Mouse (Mus musculus): ENCODE measurements around the gene Tmem259. TPM values are rescaled to one million over a fixed set of nuclear protein-coding genes. Genes with fewer than 3 reads are reported as not detected.

Tmem259 gene
- total and polyA plus RNA-seq, 3 experiments = 62.0 to 150 TPM; not detected in 1

GRCm38 (mm10) chr10:79986232-79986878, 2.2 kb upstream of the Tmem259 start:
- Histone ChIP-seq H3K9me3 (replicated peaks; ENCODE audit: insufficient read depth, low read length) (no peaks in the 10 kb centered on the region), H3K4me1 (ENCODE audit: control insufficient read depth in 1 of 2, insufficient read depth in 2 of 2, low read length in 2 of 2) (peaks cover 0 to 16% of the 10 kb centered on the region in 2 experiments; a peak in 2 of 4 replicates), H3K9ac (ENCODE audit: control insufficient read depth, low read depth, low read length, poor library complexity, severe bottlenecking) (peak overlapping the region; percentile 79), H3K79me2 (ENCODE audit: control insufficient read depth, insufficient read depth, low read length, poor library complexity) (peaks cover 21% of the 10 kb centered on the region), H3K27ac (ENCODE audit: control insufficient read depth, low read depth, low read length) (peak overlapping the region; percentile 88), H3K4me3 (ENCODE audit: control insufficient read depth in 1 of 2, insufficient read depth in 1 of 2, low read depth in 2 of 2, low read length in 2 of 2) (peak overlapping the region; percentile 55 to 62), H3K27me3 (ENCODE audit: control insufficient read depth in 1 of 2, insufficient read depth in 2 of 2, low read length in 2 of 2) (no peaks in the 10 kb centered on the region), H3K36me3 (ENCODE audit: control insufficient read depth in 1 of 2, insufficient read depth in 2 of 2, low read length in 2 of 2) (peaks cover 0 to 5% of the 10 kb centered on the region in 2 experiments; a peak in 2 of 4 replicates)
- TF ChIP-seq CHD1 (IDR thresholded peaks at IDR 0.05; ENCODE audit: low read depth, low read length) (peak; percentile 42), MAZ (IDR thresholded peaks at IDR 0.05; ENCODE audit: low read depth, low read length) (no peak), MXI1 (IDR thresholded peaks at IDR 0.05; ENCODE audit: low read depth, low read length) (peak; percentile 41; the same call in 1 of the 2 replicates)
- peak; percentile 63 for DNase-seq (ENCODE audit: low read depth, low spot score)

GRCm38 (mm10) chr10:79985334-79986231, 1.5 kb upstream of the Tmem259 start:
- H3K27ac ChIP-seq (ENCODE audit: control insufficient read depth, low read depth, low read length) = peak overlapping the region; percentile 88
- peaks cover 0 to 5% of the 10 kb centered on the region in 2 experiments; a peak in 2 of 4 replicates for H3K36me3 ChIP-seq (ENCODE audit: control insufficient read depth in 1 of 2, insufficient read depth in 2 of 2, low read length in 2 of 2)
- H3K4me1 ChIP-seq (ENCODE audit: control insufficient read depth in 1 of 2, insufficient read depth in 2 of 2, low read length in 2 of 2) = peaks cover 0 to 16% of the 10 kb centered on the region in 2 experiments; a peak in 2 of 4 replicates
- H3K9ac ChIP-seq (ENCODE audit: control insufficient read depth, low read depth, low read length, poor library complexity, severe bottlenecking) = peak overlapping the region; percentile 79
- peaks cover 25% of the 10 kb centered on the region for H3K79me2 ChIP-seq (ENCODE audit: control insufficient read depth, insufficient read depth, low read length, poor library complexity)
- H3K9me3 ChIP-seq (replicated peaks; ENCODE audit: insufficient read depth, low read length) = no peaks in the 10 kb centered on the region
- no peaks in the 10 kb centered on the region for H3K27me3 ChIP-seq (ENCODE audit: control insufficient read depth in 1 of 2, insufficient read depth in 2 of 2, low read length in 2 of 2)
- peak overlapping the region; percentile 62 to 78 for H3K4me3 ChIP-seq (ENCODE audit: control insufficient read depth in 1 of 2, insufficient read depth in 1 of 2, low read depth in 2 of 2, low read length in 2 of 2)
- peak; percentile 92 for DNase-seq (ENCODE audit: low read depth, low spot score)
- no peak; the same call in 1 of the 2 replicates for TF ChIP-seq ZMIZ1 (IDR thresholded peaks at IDR 0.05; ENCODE audit: low read depth, low read length)
- peak; percentile 44 for TF ChIP-seq NELFE (IDR thresholded peaks at IDR 0.05; ENCODE audit: low read depth, low read length)
- no peak for TF ChIP-seq POLR2AphosphoS2 (IDR thresholded peaks at IDR 0.05; ENCODE audit: low read length)
- TF ChIP-seq GATA1 (IDR thresholded peaks at IDR 0.05; ENCODE audit: low read depth, low read length) = no peak; the same call in 1 of the 2 replicates
- TF ChIP-seq ZC3H11A (IDR thresholded peaks at IDR 0.05; ENCODE audit: low read depth, low read length) = no peak
- no peak for TF ChIP-seq SMC3 (IDR thresholded peaks at IDR 0.05; ENCODE audit: low read depth, low read length)
- TF ChIP-seq POLR2A (IDR thresholded peaks at IDR 0.05; ENCODE audit: control insufficient read depth in 1 of 2, insufficient read depth in 1 of 2, low read depth in 1 of 2, low read length in 2 of 2, poor library complexity in 1 of 2) = peak; percentile 28 to 78; a peak in 2 of 4 replicates
- TF ChIP-seq MXI1 (IDR thresholded peaks at IDR 0.05; ENCODE audit: low read depth, low read length) = peak; percentile 60; the same call in 1 of the 2 replicates
- TF ChIP-seq RCOR1 (IDR thresholded peaks at IDR 0.05; ENCODE audit: low read depth, low read length) = 0 out of 2 replicates have a peak, but pooled peaks have one; percentile 25
- TF ChIP-seq ELF1 (IDR thresholded peaks at IDR 0.05; ENCODE audit: low read depth, low read length) = 0 out of 2 replicates have a peak, but pooled peaks have one; percentile 29
- 0 out of 2 replicates have a peak, but pooled peaks have one; percentile 15 for TF ChIP-seq TAL1 (IDR thresholded peaks at IDR 0.05; ENCODE audit: low read length)
- TF ChIP-seq MAZ (IDR thresholded peaks at IDR 0.05; ENCODE audit: low read depth, low read length) = no peak; the same call in 1 of the 2 replicates
- no peak for TF ChIP-seq ZKSCAN1 (IDR thresholded peaks at IDR 0.05; ENCODE audit: low read depth, low read length)
- TF ChIP-seq MAX (IDR thresholded peaks at IDR 0.05; ENCODE audit: low read length) = 0 out of 2 replicates have a peak, but pooled peaks have one; percentile 37
- no peak for TF ChIP-seq RAD21 (IDR thresholded peaks at IDR 0.05; ENCODE audit: low read depth, low read length)
- TF ChIP-seq ETS1 (IDR thresholded peaks at IDR 0.05; ENCODE audit: low read depth, low read length) = peak; percentile 54
- TF ChIP-seq JUND (IDR thresholded peaks at IDR 0.05; ENCODE audit: low read depth, low read length) = no peak
- no peak for TF ChIP-seq UBTF (IDR thresholded peaks at IDR 0.05; ENCODE audit: borderline replicate concordance, insufficient read depth, low read depth, low read length)
- peak; percentile 99 for TF ChIP-seq TBP (IDR thresholded peaks at IDR 0.05; ENCODE audit: low read depth, low read length)
- TF ChIP-seq CHD1 (IDR thresholded peaks at IDR 0.05; ENCODE audit: low read depth, low read length) = peak; percentile 84; the same call in 1 of the 2 replicates
- peak; percentile 82 for TF ChIP-seq ZNF384 (IDR thresholded peaks at IDR 0.05; ENCODE audit: low read depth, low read length)
- TF ChIP-seq MAFK (IDR thresholded peaks at IDR 0.05; ENCODE audit: borderline replicate concordance, low read depth, low read length) = peak; percentile 95
- no peak for TF ChIP-seq GABPA (IDR thresholded peaks at IDR 0.05; ENCODE audit: low read depth, low read length)
- TF ChIP-seq MEF2A (IDR thresholded peaks at IDR 0.05; ENCODE audit: extremely low read depth, insufficient replicate concordance, low read depth, low read length, poor library complexity, severe bottlenecking) = no peak
- no peak for TF ChIP-seq POLR2AphosphoS5 (IDR thresholded peaks at IDR 0.05; ENCODE audit: borderline replicate concordance, low read depth, low read length)
- TF ChIP-seq CHD2 (IDR thresholded peaks at IDR 0.05; ENCODE audit: low read length) = no peak
- no peak; a peak in 2 of 4 replicates for TF ChIP-seq EP300 (IDR thresholded peaks at IDR 0.05; ENCODE audit: low read depth in 1 of 2, low read length in 2 of 2)
